Mouse (Mus musculus) brain, embryonic 14.5 days (tissue): ENCODE data around the gene Kctd11.

Experiments
- CTCF ChIP-seq: fragments of 200-500 bp; IDR thresholded peaks from 2 replicates; pipeline ENCODE4 v1.5.1; 2012; ENCODE audit warnings: inconsistent platforms, mild to moderate bottlenecking, moderate library complexity, borderline replicate concordance; ENCODE audit not compliant: insufficient read depth, insufficient read length; ENCODE audit errors: extremely low read depth
- POLR2A ChIP-seq: fragments of 200-500 bp; IDR thresholded peaks from 2 replicates; pipeline ENCODE4 v1.6.1; 2012; ENCODE audit warnings: mild to moderate bottlenecking, inconsistent platforms, borderline replicate concordance; ENCODE audit not compliant: poor library complexity, insufficient read depth, insufficient read length, severe bottlenecking; ENCODE audit errors: extremely low read depth

DNA sequence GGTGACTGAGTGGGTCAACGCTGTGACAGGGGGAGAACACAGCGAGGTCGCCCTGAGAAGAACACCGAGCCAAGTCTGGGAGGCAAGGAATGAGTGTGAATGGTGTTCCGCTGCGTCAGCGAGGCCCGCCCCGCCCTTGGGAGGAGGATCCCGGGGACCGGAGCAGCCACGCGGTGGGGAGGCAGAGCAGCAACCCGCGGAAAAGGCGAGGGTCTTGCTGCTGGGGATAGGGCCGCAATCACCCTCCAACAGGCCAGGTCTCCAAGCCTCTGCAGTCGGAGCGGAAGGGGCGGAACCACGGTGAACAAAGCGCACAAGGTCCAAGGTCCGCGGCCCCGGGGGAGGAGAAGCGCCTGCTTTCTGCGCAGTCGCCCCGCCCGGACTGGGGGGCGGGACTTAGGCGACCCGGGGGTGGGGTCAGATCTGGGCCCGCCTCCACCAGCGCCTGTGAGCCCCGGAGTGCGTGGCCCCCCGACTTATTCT lies 35.0 kb downstream of the Kctd11 start, which contains the start of gene Plscr3:
- TF ChIP-seq POLR2A (peak; percentile 59; the same call in 1 of the 2 replicates), CTCF (no peak)
